Mouse (Mus musculus) adrenal gland, adult (tissue): ENCODE results near the gene Sema3f.
A peak's percentile ranks its signal among the peaks of the same experiment; 100 is the strongest.

Experiments
- DNase-seq, 2 experiments: peaks; one replicate each; pipeline ENCODE4 v3.0.0; 2022 to 2023; ENCODE audit warnings: low spot score in 1 of 2; ENCODE audit not compliant: inconsistent age in 2 of 2

Gene Sema3f

GRCm38 (mm10) chr9:107666751-107667205, 43.5 kb downstream of the Sema3f start:
- DNase-seq: no peak

- DNase-seq: no peak
Observed at GRCm38 (mm10) chr9:107665308-107665707, 45.0 kb downstream of the Sema3f start.

GRCm38 (mm10) chr9:107663525-107663924, 46.8 kb downstream of the Sema3f start:
- DNase-seq: no peak

- no peak for DNase-seq
Observed at GRCm38 (mm10) chr9:107662342-107662741, 47.9 kb downstream of the Sema3f start.

GRCm38 (mm10) chr9:107660777-107661176, 49.5 kb downstream of the Sema3f start:
- no peak for DNase-seq

- DNase-seq: no peak
Observed at GRCm38 (mm10) chr9:107659961-107660360, 50.3 kb downstream of the Sema3f start.

- DNase-seq: no peak
Observed at GRCm38 (mm10) chr9:107659551-107659950, 50.7 kb downstream of the Sema3f start.

GRCm38 (mm10) chr9:107658096-107658495, 52.2 kb downstream of the Sema3f start:
- DNase-seq: no peak

GRCm38 (mm10) chr9:107657144-107657543, 53.1 kb downstream of the Sema3f start:
- DNase-seq: no peak

- no peak for DNase-seq
Observed at GRCm38 (mm10) chr9:107654585-107654984, 55.7 kb downstream of the Sema3f start.

GRCm38 (mm10) chr9:107653474-107653873, 56.8 kb downstream of the Sema3f start:
- no peak for DNase-seq

GRCm38 (mm10) chr9:107650708-107651481, 59.4 kb downstream of the Sema3f start:
- no peak for DNase-seq

GRCm38 (mm10) chr9:107650225-107650624, 60.0 kb downstream of the Sema3f start:
- no peak for DNase-seq

GRCm38 (mm10) chr9:107648767-107649166, 61.5 kb downstream of the Sema3f start:
- DNase-seq: no peak

GRCm38 (mm10) chr9:107646975-107647374, 63.3 kb downstream of the Sema3f start:
- no peak for DNase-seq

- peak; percentile 74 to 90 for DNase-seq
Observed at GRCm38 (mm10) chr9:107645577-107645976, 64.7 kb downstream of the Sema3f start.

- no peak for DNase-seq
Observed at GRCm38 (mm10) chr9:107645153-107645510, 65.1 kb downstream of the Sema3f start.

GRCm38 (mm10) chr9:107644495-107645152, 65.7 kb downstream of the Sema3f start:
- DNase-seq: peak; percentile 91 to 96

GRCm38 (mm10) chr9:107643544-107644214, 66.6 kb downstream of the Sema3f start:
- peak in 1 of 2 experiments; percentile 40 for DNase-seq

GRCm38 (mm10) chr9:107641666-107642065, 68.6 kb downstream of the Sema3f start:
- DNase-seq: peak in 1 of 2 experiments; percentile 36

GRCm38 (mm10) chr9:107640257-107640772, 70.0 kb downstream of the Sema3f start:
- DNase-seq: peak; percentile 29 to 54

GRCm38 (mm10) chr9:107637070-107637469, 73.2 kb downstream of the Sema3f start:
- no peak for DNase-seq
